Mouse (Mus musculus) G1E (cell line): ENCODE results near the gene Patj. TPM values are rescaled to one million over a fixed set of nuclear protein-coding genes. Genes with fewer than 3 reads are reported as not detected.

ENCODE experiments used
- ATAC-seq: 2 replicates; pipeline ENCODE4 v1.8.0; 2016; ENCODE audit warnings: mild to moderate bottlenecking; ENCODE audit not compliant: insufficient number of reproducible peaks, poor library complexity, low FRiP score, severe bottlenecking; ENCODE audit errors: extremely low read depth
- DNase-seq: peaks from one replicate; pipeline ENCODE4 v3.0.0; 2012; ENCODE audit warnings: low spot score
- H3K27me3 ChIP-seq: 2 replicates; pipeline ENCODE4 v1.6.1; 2012; ENCODE audit warnings: mild to moderate bottlenecking, low read length, inconsistent platforms; ENCODE audit not compliant: insufficient read depth
- H3K36me3 ChIP-seq: replicated peaks from 2 replicates; pipeline ENCODE3; 2012; ENCODE audit warnings: mild to moderate bottlenecking, inconsistent platforms
- H3K4me1 ChIP-seq: 2 replicates; pipeline ENCODE4 v1.6.1; 2012; ENCODE audit warnings: low read depth, low read length, inconsistent platforms, mixed read lengths; ENCODE audit not compliant: insufficient read depth
- H3K4me3 ChIP-seq: 2 replicates; pipeline ENCODE4 v1.5.1; 2012; ENCODE audit warnings: low read depth, mild to moderate bottlenecking, inconsistent platforms, low read length, moderate library complexity, mixed read lengths
- H3K9me3 ChIP-seq: replicated peaks from 2 replicates; pipeline ENCODE4 v1.6.1; 2012; ENCODE audit warnings: inconsistent platforms
- CTCF ChIP-seq: IDR thresholded peaks from 2 replicates; pipeline ENCODE4 v1.5.1; 2012; ENCODE audit warnings: low read depth, low read length, inconsistent platforms, mixed read lengths
- GATA1 ChIP-seq: IDR thresholded peaks from 2 replicates; pipeline ENCODE4 v1.6.1; 2012; ENCODE audit warnings: borderline replicate concordance, low read length, inconsistent platforms, mixed read lengths
- GATA2 ChIP-seq: IDR thresholded peaks from 2 replicates; pipeline ENCODE4 v1.6.1; 2012; ENCODE audit warnings: low read depth, low read length, inconsistent platforms, borderline replicate concordance
- POLR2AphosphoS5 ChIP-seq: IDR thresholded peaks from 2 replicates; pipeline ENCODE4 v1.6.1; 2012; ENCODE audit warnings: low read depth, low read length, inconsistent platforms; ENCODE audit not compliant: insufficient replicate concordance
- TAL1 ChIP-seq: conservative IDR thresholded peaks from 2 replicates; pipeline ENCODE4 v1.6.1; 2012; ENCODE audit warnings: low read depth, low read length, inconsistent platforms, mixed read lengths
- polyA plus RNA-seq: library from polyadenylated mRNA; stranded (reverse); fragments of >175 nt; gene quantifications from 2 replicates; pipeline ENCODE4 v1.2.3, GENCODE M21; 2012
- total RNA-seq, 2 experiments: library from RNA; stranded (forward) in 1 of 2; stranded (reverse) in 1 of 2; fragments of 200-1000 nt in 1 of 2; fragments of >200 nt in 1 of 2; fragmentation: Nextera tagmentation in 1 of 2; gene quantifications; 2 replicates each; pipeline ENCODE4 v1.2.3; 2014 to 2017

Gene Patj
- total and polyA plus RNA-seq, 3 experiments, result 0.82 TPM; not detected in 2

GRCm38 (mm10) chr4:98728716-98729115, 333.1 kb downstream of the Patj start:
- no peaks in the 10 kb centered on the region for H3K4me1 ChIP-seq
- DNase-seq, result no peak
- H3K27me3 ChIP-seq, result no peaks in the 10 kb centered on the region
- no peak overlapping the region for H3K4me3 ChIP-seq
- H3K36me3 ChIP-seq, result no peaks in the 10 kb centered on the region
- no peak for ATAC-seq
- TF ChIP-seq GATA1, result no peak
- TF ChIP-seq CTCF, result no peak
- TF ChIP-seq TAL1, result no peak
- peaks cover 46% of the 10 kb centered on the region for H3K9me3 ChIP-seq

- Histone ChIP-seq H3K27me3 (no peaks in the 10 kb centered on the region), H3K36me3 (no peaks in the 10 kb centered on the region), H3K9me3 (peaks cover 43% of the 10 kb centered on the region), H3K4me3 (no peak overlapping the region), H3K4me1 (no peaks in the 10 kb centered on the region)
- no peak for ATAC-seq
- DNase-seq, result no peak
- TF ChIP-seq TAL1, result no peak
- no peak for TF ChIP-seq GATA1
- TF ChIP-seq POLR2AphosphoS5, result no peak
- TF ChIP-seq GATA2, result no peak
- no peak for TF ChIP-seq CTCF
Observed at GRCm38 (mm10) chr4:98733660-98734059, 338.1 kb downstream of the Patj start.

GRCm38 (mm10) chr4:98739753-98740152, 344.2 kb downstream of the Patj start:
- H3K9me3 ChIP-seq, result peaks cover 41% of the 10 kb centered on the region

GRCm38 (mm10) chr4:98743209-98743905, 347.8 kb downstream of the Patj start:
- H3K4me1 ChIP-seq, result no peaks in the 10 kb centered on the region
- DNase-seq, result no peak

More at GRCm38 (mm10) chr4:98739753-98740152, 344.2 kb downstream of the Patj start:
- TF ChIP-seq GATA1, result no peak
- TF ChIP-seq POLR2AphosphoS5, result no peak
- no peak for TF ChIP-seq TAL1
- no peak for TF ChIP-seq CTCF
- no peaks in the 10 kb centered on the region for H3K4me1 ChIP-seq
- ATAC-seq, result no peak
- no peaks in the 10 kb centered on the region for H3K27me3 ChIP-seq
- no peaks in the 10 kb centered on the region for H3K36me3 ChIP-seq
- no peak overlapping the region for H3K4me3 ChIP-seq
- DNase-seq, result no peak

GRCm38 (mm10) chr4:98743906-98744210, 348.3 kb downstream of the Patj start:
- Histone ChIP-seq H3K4me1 (no peaks in the 10 kb centered on the region), H3K27me3 (no peaks in the 10 kb centered on the region), H3K9me3 (peaks cover 47% of the 10 kb centered on the region), H3K36me3 (no peaks in the 10 kb centered on the region), H3K4me3 (no peak overlapping the region)
- no peak for TF ChIP-seq TAL1
- TF ChIP-seq POLR2AphosphoS5, result no peak
- TF ChIP-seq GATA1, result no peak
- DNase-seq (no peak), ATAC-seq (no peak)

More at GRCm38 (mm10) chr4:98743209-98743905, 347.8 kb downstream of the Patj start:
- Histone ChIP-seq H3K9me3 (peaks cover 45% of the 10 kb centered on the region), H3K27me3 (no peaks in the 10 kb centered on the region), H3K4me3 (no peak overlapping the region), H3K36me3 (no peaks in the 10 kb centered on the region)
- ATAC-seq, result no peak
- TF ChIP-seq TAL1 (no peak), POLR2AphosphoS5 (no peak), GATA1 (no peak), GATA2 (no peak), CTCF (no peak)

GRCm38 (mm10) chr4:98754456-98754855, 358.9 kb downstream of the Patj start:
- Histone ChIP-seq H3K27me3 (no peaks in the 10 kb centered on the region), H3K4me3 (no peak overlapping the region), H3K4me1 (no peaks in the 10 kb centered on the region), H3K36me3 (no peaks in the 10 kb centered on the region), H3K9me3 (peaks cover 56% of the 10 kb centered on the region)
- TF ChIP-seq TAL1, result no peak
- ATAC-seq (no peak), DNase-seq (no peak)

- Histone ChIP-seq H3K4me1 (no peaks in the 10 kb centered on the region), H3K4me3 (no peak overlapping the region), H3K36me3 (no peaks in the 10 kb centered on the region), H3K9me3 (peaks cover 63% of the 10 kb centered on the region), H3K27me3 (no peaks in the 10 kb centered on the region)
- TF ChIP-seq GATA1, result no peak
- TF ChIP-seq POLR2AphosphoS5, result no peak
- TF ChIP-seq GATA2, result no peak
- no peak for TF ChIP-seq TAL1
- DNase-seq (no peak), ATAC-seq (no peak)
Observed at GRCm38 (mm10) chr4:98756141-98756540, 360.6 kb downstream of the Patj start.
